Mouse (Mus musculus) C2C12 (cell line): Measurements from ENCODE around the gene Slc8b1.

Source experiments
- CTCF ChIP-seq: IDR thresholded peaks from one replicate; pipeline ENCODE4 v1.5.1; 2011; ENCODE audit not compliant: control insufficient read depth, insufficient read depth, insufficient read length
- MAX ChIP-seq: IDR thresholded peaks from one replicate; pipeline ENCODE4 v1.6.1; 2011; ENCODE audit warnings: mild to moderate bottlenecking, control low read depth
- USF1 ChIP-seq: IDR thresholded peaks from one replicate; pipeline ENCODE4 v1.6.1; 2011; ENCODE audit warnings: low read depth, mild to moderate bottlenecking, control low read depth, moderate library complexity

DNA sequence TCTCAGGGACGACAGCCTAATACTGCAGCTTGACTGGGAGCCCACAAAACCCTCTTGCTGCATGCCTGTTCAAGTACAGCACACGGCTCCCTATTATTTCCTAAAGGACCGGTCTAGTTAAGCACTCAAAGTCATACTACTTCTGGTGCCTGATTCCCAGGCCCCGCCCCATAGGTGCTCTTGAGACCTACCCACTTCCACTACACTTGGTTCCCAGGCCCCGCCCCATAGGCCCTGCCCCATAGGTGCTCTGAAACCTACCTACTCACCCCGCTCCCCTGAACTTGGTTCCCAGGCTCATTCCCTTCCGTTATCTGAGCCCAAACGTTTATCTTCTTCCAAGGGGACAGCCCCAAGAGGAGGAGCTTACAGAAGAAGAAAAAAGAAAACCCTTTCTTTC is 23.1 kb upstream of the Slc8b1 start:
- TF ChIP-seq CTCF (no peak), USF1 (no peak), MAX (no peak)
